Mouse (Mus musculus) right cerebral cortex, postnatal 14 days (tissue): Measurements from ENCODE around the gene Ubxn7.
A peak's percentile ranks its signal among the peaks of the same experiment; 100 is the strongest.

Experiments used
- DNase-seq: peaks from one replicate; pipeline ENCODE4 v3.0.0; 2022

The Ubxn7 gene

GRCm38 (mm10) chr16:32384885-32385284 lies 52.8 kb downstream of the Ubxn7 start:
- no peak for DNase-seq

DNA sequence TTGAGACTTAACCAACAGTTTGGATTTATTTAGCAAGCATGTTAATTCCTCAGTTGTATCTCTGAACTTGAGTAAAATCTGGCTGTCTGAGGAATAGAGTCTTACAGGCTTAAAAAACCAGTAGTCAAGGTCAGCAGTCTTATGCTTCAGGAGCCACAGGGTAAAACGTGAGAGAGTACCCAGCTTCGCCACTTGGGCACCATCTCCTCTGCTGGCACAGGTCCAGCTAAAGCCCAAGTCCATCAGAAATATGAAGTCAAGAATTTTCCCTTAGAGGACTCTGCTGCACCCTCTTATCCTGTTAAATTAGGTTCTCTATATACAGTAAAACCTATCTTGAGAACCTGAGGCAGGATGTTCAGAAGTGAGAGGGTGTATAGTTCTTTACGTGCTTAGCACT lies 54.8 kb downstream of the Ubxn7 start:
- no peak for DNase-seq

DNA sequence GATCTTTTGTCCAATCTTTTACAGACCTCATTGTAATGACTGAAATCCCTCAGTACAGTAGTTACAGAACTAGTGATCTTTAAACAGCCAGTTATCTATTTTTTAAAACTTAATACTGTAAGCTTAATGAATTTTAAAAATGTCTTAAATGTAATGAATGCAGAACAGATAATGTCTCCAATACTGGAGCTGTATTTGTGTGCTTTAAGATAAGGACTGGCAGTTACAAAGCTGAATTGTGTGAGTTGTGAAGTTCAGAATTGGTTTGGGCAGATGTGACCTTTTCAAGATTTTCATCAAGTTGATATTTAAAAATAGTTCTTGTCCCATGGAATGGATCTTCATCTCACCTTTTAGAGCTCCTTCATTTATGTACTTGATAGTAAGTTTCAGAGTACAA lies 57.0 kb downstream of the Ubxn7 start:
- no peak for DNase-seq

DNA sequence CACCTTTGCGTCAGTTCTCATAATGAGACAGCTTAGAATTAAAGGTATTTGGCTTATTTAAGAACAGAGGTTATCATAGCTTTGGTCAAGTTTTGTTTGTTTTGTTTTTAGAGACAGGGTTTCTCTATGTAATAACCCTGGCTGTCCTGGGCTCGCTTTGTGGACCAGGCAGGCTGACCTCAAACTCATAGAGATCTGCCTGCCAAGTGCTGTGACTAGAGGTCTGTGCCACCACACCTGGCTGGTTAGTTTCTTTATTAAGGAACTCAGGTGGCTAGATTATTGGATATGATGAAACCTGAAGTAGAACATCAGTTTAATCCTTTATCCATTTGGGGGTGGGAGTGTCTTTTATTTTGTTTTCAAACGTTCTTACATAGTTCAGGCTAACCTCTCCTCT lies 57.8 kb downstream of the Ubxn7 start:
- no peak for DNase-seq

DNA sequence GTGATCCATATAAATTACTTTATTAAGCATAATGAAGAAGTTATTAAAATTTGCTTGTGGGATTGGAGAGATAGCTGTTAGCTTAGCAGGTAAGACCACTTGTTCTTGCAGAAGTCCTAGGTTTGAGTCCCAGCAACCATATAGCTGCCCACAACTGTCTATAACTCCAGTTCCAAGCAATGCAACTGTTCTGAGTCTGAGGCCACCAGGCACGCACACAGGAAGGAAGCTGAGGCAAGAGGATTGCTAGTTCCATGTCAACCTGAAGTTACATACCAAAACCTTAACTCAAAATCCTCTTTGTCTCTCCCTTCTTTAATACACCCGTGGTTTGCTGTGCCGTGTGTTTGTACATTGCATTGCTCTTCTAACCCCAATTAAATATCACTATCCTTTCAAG lies 58.8 kb downstream of the Ubxn7 start:
- no peak for DNase-seq

DNA sequence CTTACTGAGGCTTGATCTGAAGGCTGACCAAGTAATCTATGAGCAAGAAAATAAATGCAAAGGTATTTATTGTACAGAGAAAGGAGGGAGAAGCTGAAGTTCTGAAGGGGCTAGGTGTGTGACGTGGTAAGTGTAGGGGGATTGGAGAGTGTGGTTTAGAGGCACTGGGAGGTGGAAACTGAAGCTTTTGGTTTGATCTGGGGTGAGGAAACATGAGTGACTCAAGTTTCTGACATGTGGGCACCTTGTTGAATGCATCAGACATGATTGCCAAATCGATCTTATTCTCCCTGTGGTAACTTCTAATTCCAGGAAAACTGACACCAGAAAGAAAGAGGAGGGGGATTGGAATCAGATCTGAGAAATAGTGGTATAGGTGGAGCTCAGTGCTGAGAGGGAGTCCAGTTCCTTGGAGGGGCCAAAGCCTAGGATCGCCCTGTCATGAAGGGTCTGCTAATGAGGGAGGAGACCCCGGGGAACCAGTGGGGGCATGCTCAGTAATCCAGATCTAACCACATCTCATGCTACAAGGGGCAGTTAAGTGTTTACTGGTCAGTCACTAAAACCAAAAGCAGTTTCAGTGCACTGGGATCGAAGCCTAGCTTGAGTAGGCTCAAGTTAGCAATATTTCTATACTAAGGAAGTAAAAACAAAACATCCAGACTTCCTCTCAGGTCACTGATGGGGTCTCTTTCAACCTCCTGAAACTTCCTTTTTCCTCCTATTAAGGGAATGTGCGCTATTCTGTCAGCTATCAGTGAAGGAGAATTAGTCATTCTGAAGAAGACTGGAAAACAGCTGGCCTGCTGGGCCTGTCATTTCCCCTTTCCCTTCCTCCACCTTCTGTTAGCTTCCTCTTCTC lies 63.9 kb downstream of the Ubxn7 start:
- no peak for DNase-seq

DNA sequence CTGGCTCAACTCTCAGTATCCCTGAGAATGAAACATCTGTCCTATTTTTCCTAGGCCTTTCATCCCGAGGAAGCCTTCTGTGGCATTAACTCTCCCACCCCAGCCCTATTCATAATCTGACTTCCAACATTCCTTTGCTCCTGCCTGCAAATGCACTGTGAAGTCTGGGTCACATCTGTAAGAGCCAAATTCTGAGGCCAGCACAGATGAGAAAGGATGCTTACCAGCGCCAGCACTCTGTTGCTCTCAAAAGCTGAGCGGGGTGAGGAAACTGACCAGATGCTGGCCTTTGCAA lies 64.4 kb downstream of the Ubxn7 start:
- no peak for DNase-seq

GRCm38 (mm10) chr16:32398206-32398605 lies 66.1 kb downstream of the Ubxn7 start:
- DNase-seq, result no peak

DNA sequence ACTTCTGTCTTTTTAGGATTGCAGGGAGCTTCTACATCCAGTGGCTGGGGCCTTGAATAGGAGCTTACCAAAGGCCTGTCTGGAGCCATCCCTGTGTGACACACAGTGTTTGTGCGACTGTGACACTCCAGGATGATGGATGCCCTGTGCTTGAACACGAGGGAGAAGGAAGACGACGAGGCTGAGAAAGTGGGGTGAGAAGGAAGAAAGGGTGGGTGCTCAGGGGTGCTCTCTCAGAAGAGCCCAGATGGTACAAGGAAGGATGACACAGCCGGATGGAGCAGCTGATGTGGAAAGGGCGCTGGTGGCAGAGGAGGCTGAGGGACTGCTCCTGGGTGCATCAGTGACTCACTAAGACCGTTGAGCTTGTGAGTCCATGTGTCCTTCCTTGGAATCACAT lies 68.2 kb downstream of the Ubxn7 start, which contains the start of gene Tm4sf19:
Gene Tm4sf19, plus strand, starts transcription at position 240 of the 400 bp plus-strand sequence.
- DNase-seq, result no peak

DNA sequence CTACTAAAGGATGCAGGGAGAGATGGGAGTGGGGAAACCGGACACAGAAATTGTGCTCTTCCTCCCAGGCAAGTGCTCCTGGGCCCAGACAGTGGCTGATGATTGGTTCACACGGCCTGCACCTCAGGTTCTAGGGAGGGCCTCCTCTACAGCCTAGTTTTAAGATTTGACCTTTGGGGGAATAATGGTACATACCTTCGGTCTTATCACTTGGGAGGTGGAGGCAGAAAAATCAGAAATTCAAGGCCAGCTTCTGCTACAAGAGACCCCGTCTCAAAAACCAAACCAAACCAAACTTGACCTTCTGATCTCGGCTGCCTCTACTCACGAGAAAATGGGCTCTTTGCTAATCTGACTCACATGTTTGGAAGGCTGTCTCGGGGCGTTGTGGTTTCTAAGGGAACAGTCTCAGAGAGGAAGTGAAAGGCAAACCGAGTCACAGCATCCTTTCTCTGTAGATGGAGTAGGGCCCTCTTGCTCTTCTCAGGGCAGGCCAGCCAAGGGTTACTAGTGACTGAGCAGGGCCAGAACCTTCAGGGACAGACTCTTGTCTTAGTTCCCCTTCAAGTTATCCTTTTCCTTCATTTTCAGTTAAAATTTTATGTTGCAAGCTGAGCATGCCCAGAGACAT lies 69.4 kb downstream of the Ubxn7 start:
- no peak for DNase-seq

DNA sequence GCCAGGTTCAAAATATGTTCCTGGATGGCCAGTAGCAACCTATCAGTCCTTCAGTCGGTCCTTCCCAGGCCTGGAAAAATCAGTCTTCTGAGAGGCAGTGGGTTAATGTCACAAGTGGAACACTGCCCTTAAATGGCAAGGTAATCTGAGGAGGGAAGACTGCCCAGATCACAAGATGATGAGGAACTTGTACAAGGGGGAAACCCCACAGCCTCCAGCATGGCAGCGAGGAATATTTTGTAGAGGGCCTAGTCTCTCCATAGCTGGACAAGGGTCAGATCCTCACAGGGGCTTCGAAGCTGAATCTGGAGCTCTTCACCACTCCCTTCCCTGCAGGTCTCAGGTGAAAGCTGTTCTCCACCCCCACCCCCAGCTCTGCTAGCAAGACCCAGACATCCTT lies 70.8 kb downstream of the Ubxn7 start:
- no peak for DNase-seq

DNA sequence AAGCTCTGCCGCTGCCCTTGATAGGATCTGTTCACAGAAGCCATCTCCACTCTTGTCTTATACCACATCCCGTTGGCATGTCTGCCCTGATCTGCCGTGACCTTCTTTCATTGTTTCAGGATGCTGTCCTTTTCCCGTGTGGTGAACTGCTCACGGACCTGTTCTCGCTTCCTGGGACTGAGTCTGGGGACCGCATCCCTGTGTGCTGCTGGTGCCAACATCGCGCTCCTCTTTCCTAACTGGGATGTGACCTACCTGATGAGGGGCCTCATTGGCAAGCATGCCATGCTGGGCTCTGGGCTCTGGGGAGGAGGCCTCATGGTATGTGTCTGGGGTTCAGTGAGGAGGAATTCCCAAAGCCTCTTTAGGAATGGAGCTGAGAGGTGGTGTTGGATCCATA lies 73.7 kb downstream of the Ubxn7 start:
- DNase-seq, result no peak

GRCm38 (mm10) chr16:32406671-32407070 lies 74.6 kb downstream of the Ubxn7 start:
- DNase-seq, result no peak

- no peak for DNase-seq
Observed at GRCm38 (mm10) chr16:32407730-32408129, 75.7 kb downstream of the Ubxn7 start.

DNA sequence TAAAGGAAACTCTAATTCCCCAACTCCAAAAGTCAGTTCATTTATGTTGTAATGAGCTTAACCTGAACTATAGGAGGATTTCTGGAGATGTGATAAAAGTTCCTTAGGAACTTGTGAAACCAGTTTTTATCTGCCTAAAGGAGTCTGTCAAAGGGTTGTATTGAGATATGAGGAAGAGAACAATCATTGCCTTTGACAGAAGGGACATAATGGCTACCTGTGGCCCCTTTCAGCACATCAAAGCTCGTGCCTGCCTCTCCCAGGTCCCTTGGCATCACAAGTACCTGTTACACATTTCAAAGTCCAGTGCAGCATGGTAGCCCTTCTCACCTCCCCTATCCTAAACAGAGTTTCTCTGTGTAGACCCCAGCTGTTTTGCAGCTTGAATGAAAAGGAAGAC lies 85.4 kb downstream of the Ubxn7 start:
- DNase-seq, result no peak

- DNase-seq, result peak; percentile 94
Observed at GRCm38 (mm10) chr16:32419517-32420483, 87.7 kb downstream of the Ubxn7 start, which contains the start of gene Tctex1d2. Gene Tctex1d2 (plus strand): TSS chr16:32419702.

DNA sequence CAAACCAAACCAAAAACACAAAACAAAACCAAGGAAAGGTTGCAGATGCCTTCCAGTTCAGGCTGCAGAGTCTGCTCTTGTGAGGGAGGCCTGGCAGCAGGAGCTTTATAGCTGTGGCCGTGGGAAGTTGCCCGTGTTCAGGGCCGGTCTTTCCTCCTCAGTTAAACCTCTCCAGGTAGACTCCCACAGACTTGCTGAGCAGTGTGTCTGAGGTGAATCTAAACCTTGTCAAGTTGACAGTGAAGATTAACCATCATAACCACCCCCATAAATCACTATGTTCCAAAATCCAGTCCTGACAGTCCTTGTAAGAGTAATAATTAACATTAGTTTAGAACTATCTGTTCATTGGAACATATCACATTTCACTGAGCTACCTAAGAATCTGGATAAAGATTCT lies 95.4 kb downstream of the Ubxn7 start:
- no peak for DNase-seq

GRCm38 (mm10) chr16:32430474-32431046 lies 98.5 kb downstream of the Ubxn7 start, which contains the start of gene Pcyt1a:
Gene Pcyt1a (plus strand): TSS chr16:32430921.
- peak; percentile 89 for DNase-seq

DNA sequence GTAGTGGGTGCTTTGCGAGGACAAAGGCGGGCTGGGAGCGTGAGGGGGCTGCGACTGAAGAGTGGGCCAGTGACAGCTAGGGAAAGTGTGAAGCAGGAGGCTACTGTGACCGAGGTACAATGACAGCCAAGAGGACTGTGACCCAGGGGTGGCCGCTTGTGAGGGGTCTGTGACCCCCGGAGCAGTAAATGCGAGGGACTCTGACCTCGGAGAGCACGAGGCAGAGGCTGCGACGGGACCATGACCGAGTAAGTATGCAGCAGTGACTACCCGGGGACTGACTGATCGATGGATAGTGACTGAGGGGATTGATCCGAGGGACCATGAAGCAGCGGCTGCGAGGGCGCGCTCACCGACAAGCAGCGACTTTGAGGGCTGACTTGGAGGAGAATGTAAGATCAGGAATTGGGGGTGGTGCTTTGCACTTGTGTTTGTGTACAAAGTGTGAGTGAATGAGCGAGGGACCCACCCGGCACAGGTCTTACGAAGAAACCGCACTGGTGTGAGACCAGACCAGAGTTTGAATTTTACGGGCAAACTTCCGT lies 99.1 kb downstream of the Ubxn7 start:
- DNase-seq, result no peak

GRCm38 (mm10) chr16:32431926-32432325 lies 99.9 kb downstream of the Ubxn7 start:
- no peak for DNase-seq

DNA sequence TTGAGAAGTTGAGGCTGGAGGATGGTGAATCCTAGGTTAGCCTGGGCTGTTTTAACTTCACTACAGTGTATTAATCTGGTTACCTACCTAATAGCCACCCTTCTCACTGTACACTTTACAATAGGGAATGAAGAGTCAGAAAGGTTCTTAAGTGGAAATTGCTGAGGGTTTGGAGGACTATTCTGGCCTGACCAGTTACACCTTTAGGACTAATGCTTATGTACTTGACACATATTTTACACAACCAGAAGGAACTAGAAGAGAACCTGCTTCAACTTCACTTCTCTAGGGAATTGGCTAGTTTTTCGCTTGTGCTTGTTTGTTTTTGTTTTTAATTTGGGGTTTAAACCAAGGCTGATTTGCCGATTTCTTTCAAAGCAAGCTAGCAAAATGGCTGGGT lies 101.1 kb downstream of the Ubxn7 start:
- no peak for DNase-seq

DNA sequence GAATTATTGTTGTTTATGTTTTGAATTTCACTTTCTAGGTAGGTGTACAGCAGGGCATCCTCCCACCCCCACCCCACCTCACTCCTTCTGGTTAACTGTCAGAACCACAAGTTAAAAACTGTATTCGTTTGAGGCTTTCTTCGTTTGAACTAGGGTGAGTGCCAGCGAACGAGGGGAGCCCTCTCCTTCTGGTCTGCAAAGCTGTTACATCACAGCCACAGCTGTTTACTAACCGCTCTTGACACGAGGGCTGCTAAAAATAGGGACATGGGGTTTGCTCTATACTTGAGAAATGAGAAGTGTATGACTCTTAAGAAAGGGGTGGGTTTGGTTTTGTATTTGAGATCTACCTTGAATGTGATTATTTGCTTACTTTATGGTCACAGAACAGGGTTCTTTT lies 102.0 kb downstream of the Ubxn7 start:
- DNase-seq, result no peak

DNA sequence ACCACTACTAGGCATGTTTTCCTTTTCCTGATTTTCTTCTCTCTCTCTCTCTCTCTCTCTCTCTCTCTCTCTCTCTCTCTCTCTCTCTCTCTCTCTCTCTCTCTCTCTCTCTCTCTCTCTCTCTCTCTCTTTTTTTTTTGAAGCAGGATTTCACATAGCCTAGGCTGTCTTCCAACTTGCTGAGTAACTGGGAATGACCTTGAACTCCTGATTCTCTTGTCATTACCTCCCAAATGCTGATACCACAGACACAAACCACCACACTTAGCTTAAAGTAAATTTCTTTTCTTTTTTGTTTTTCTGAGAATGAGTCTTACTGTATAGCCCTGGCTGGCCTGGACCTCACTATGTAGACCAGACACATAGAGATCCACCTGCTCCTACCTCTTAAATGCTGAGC lies 102.6 kb downstream of the Ubxn7 start:
- no peak for DNase-seq
